Mouse (Mus musculus) cerebellum, adult 2 months (tissue): ENCODE measurements around the gene Slc25a25. TPM values are rescaled to one million over a fixed set of nuclear protein-coding genes. Genes with fewer than 3 reads are reported as not detected.

Experiments
- DNase-seq, 2 experiments: peaks; one replicate each; pipeline ENCODE4 v3.0.0; 2021
- H3K27ac ChIP-seq: fragments of 200-500 bp; 2 replicates; pipeline ENCODE4 v1.5.1; 2012; ENCODE audit warnings: low read length, control low read depth, inconsistent platforms; ENCODE audit not compliant: insufficient read depth
- H3K27me3 ChIP-seq: fragments of 200-500 bp; 2 replicates; pipeline ENCODE4 v1.6.1; 2012; ENCODE audit warnings: inconsistent platforms, mild to moderate bottlenecking, low read length, moderate library complexity; ENCODE audit not compliant: control insufficient read depth, insufficient read depth
- H3K4me1 ChIP-seq: fragments of 200-500 bp; 2 replicates; pipeline ENCODE4 v1.6.1; 2011; ENCODE audit warnings: low read length; ENCODE audit not compliant: control insufficient read depth, insufficient read depth
- H3K4me3 ChIP-seq: fragments of 200-500 bp; replicated peaks from 2 replicates; pipeline ENCODE3; 2011; ENCODE audit warnings: mild to moderate bottlenecking, low read depth, low read length, control low read depth; ENCODE audit not compliant: insufficient read depth
- CTCF ChIP-seq: fragments of 200-500 bp; IDR thresholded peaks from 2 replicates; pipeline ENCODE4 v1.5.1; 2011; ENCODE audit warnings: low read depth, mild to moderate bottlenecking, control low read depth, low read length, moderate library complexity, borderline replicate concordance; ENCODE audit not compliant: insufficient read depth
- POLR2A ChIP-seq: fragments of 200-500 bp; IDR thresholded peaks from 2 replicates; pipeline ENCODE4 v1.6.1; 2011; ENCODE audit warnings: low read length, control low read depth, borderline replicate concordance; ENCODE audit not compliant: insufficient read depth
- WGBS: fragments of 180-500 bp; shearing (Covaris S2); methylation state at CpG from one replicate; pipeline ENCODE4 v1.1.7; 2018; 5-methylcytosine and 5-hydroxymethylcytosine counted together
- polyA plus RNA-seq: library from polyadenylated mRNA; depleted of rRNA; stranded (reverse); fragments of >200 nt; gene quantifications from 2 replicates; pipeline ENCODE4 v1.2.3, GENCODE M21; 2012

Gene Slc25a25
- polyA plus RNA-seq, 1 experiment = 76.2 TPM

- Histone ChIP-seq H3K27me3 (no peaks in the 10 kb centered on the region), H3K27ac (no peak overlapping the region), H3K4me3 (no peak overlapping the region), H3K4me1 (peaks cover 4% of the 10 kb centered on the region)
- TF ChIP-seq POLR2A (no peak), CTCF (no peak)
- 61% methylated on average over 3 of the region's 3 CpGs for WGBS
- DNase-seq = no peak
Measured at GRCm38 (mm10) chr2:32436686-32437372, 14.4 kb downstream of the Slc25a25 start.

GRCm38 (mm10) chr2:32430701-32431676 lies 20.3 kb downstream of the Slc25a25 start:
- Histone ChIP-seq H3K4me1 (peaks cover 20% of the 10 kb centered on the region), H3K27me3 (no peaks in the 10 kb centered on the region), H3K27ac (peak overlapping the region; percentile 74), H3K4me3 (peak overlapping the region; percentile 95)
- peak; percentile 93 to 98 for DNase-seq
- TF ChIP-seq POLR2A (peak; percentile 94; the same call in 1 of the 2 replicates), CTCF (no peak)
- 5% methylated on average over 18 of the region's 18 CpGs for WGBS

- Histone ChIP-seq H3K27me3 (no peaks in the 10 kb centered on the region), H3K4me3 (peak overlapping the region; percentile 51), H3K4me1 (peaks cover 20% of the 10 kb centered on the region), H3K27ac (peak overlapping the region; percentile 55; the same call in 1 of the 2 replicates)
- 15% methylated on average over 4 of the region's 4 CpGs for WGBS
- no peak for DNase-seq
- TF ChIP-seq POLR2A (no peak), CTCF (no peak)
Measured at GRCm38 (mm10) chr2:32429215-32429891, 21.9 kb downstream of the Slc25a25 start.

GRCm38 (mm10) chr2:32428262-32428722 lies 23.0 kb downstream of the Slc25a25 start:
- H3K4me1 ChIP-seq = peaks cover 23% of the 10 kb centered on the region
- H3K27ac ChIP-seq = no peak overlapping the region
- H3K27me3 ChIP-seq = no peaks in the 10 kb centered on the region
- WGBS = 37% methylated on average over 8 of the region's 8 CpGs
- TF ChIP-seq POLR2A (0 out of 2 replicates have a peak, but pooled peaks have one; percentile 11), CTCF (no peak)
- DNase-seq = peak in 1 of 2 experiments; percentile 49
- H3K4me3 ChIP-seq = peak overlapping the region; percentile 32

GRCm38 (mm10) chr2:32427720-32428119 lies 23.5 kb downstream of the Slc25a25 start:
- no peak for TF ChIP-seq CTCF
- no peak for TF ChIP-seq POLR2A
- peak overlapping the region; percentile 17; the same call in 1 of the 2 replicates for H3K27ac ChIP-seq
- H3K4me3 ChIP-seq = peak overlapping the region; percentile 8
- H3K27me3 ChIP-seq = no peaks in the 10 kb centered on the region
- WGBS = 62% methylated on average over 5 of the region's 5 CpGs
- no peak for DNase-seq
- peaks cover 24% of the 10 kb centered on the region for H3K4me1 ChIP-seq

- WGBS = 92% methylated on average over 1 of the region's 1 CpGs
- no peak for TF ChIP-seq CTCF
- Histone ChIP-seq H3K27ac (no peak overlapping the region), H3K4me1 (peaks cover 27% of the 10 kb centered on the region), H3K4me3 (no peak overlapping the region), H3K27me3 (no peaks in the 10 kb centered on the region)
- DNase-seq = no peak
Measured at GRCm38 (mm10) chr2:32426141-32426540, 25.1 kb downstream of the Slc25a25 start.

GRCm38 (mm10) chr2:32425568-32425967 lies 25.7 kb downstream of the Slc25a25 start:
- H3K4me3 ChIP-seq = no peak overlapping the region
- no peak overlapping the region for H3K27ac ChIP-seq
- no peaks in the 10 kb centered on the region for H3K27me3 ChIP-seq
- DNase-seq = no peak
- peaks cover 27% of the 10 kb centered on the region for H3K4me1 ChIP-seq
- 83% methylated on average over 5 of the region's 5 CpGs for WGBS
- no peak for TF ChIP-seq POLR2A
- no peak for TF ChIP-seq CTCF
